Mouse (Mus musculus): ENCODE measurements around the gene Erich6. TPM values are rescaled to one million over a fixed set of nuclear protein-coding genes. Genes with fewer than 3 reads are reported as not detected.
A peak's percentile ranks its signal among the peaks of the same experiment; 100 is the strongest.

Erich6 gene
- polyA plus RNA-seq (2015; fragmentation: Nextera tagmentation; extraction: Ambion mirVana), result 0.18 TPM in 1 of 2 replicates, not detected in the other

DNA sequence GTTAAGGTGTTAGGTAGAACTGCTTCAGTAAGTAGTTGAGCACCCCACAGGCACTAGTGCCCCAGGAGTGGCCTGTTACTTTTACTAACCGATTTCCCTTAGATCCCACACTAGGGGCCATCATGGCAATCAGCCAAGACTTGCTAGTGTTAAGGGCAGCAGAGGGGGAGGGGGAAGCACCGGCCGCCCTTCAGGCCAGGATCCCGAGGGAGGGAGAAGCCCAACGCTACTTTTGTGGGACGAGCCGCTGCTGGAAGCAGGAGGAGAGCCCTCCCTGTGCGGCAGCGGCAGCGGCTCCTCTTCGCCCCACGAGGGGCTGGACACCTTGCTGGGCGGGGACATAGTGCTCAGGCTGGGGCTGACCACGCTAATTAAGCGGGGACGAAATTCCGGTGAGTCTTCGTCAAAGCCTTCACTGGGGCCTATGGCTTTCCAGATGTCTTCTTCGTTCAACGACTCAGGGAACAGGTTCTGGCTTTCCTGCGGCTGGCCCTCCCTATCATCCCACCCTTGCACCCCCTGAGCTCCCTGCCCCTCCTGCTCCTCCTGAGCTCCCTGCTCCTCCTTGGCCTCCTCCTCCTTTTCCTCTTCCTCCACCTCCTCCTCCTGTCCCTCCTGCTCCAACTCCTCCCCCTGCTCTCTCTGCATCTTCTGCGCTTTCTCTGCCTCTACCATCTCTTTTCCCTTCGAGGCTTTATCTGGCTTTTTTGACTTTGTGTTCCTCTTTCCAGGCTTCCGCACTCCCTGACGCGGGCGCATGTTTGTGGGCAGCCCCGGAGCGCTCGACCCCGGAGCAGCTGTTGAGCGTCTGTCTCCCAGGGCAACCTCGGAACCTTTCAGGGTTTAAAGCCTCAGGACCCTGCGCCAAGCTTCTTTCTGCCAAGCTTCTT lies at the start of gene Erich6:
Gene Erich6 (minus strand): TSS at position 802 of the 890 bp plus-strand sequence.
- Histone ChIP-seq H3K27ac (replicated peaks) (0 out of 2 replicates have a peak within 1 kb of the TSS, but pooled peaks have one; percentile 10), H3K4me2 (peak within 1 kb of the TSS; percentile 94)

DNA sequence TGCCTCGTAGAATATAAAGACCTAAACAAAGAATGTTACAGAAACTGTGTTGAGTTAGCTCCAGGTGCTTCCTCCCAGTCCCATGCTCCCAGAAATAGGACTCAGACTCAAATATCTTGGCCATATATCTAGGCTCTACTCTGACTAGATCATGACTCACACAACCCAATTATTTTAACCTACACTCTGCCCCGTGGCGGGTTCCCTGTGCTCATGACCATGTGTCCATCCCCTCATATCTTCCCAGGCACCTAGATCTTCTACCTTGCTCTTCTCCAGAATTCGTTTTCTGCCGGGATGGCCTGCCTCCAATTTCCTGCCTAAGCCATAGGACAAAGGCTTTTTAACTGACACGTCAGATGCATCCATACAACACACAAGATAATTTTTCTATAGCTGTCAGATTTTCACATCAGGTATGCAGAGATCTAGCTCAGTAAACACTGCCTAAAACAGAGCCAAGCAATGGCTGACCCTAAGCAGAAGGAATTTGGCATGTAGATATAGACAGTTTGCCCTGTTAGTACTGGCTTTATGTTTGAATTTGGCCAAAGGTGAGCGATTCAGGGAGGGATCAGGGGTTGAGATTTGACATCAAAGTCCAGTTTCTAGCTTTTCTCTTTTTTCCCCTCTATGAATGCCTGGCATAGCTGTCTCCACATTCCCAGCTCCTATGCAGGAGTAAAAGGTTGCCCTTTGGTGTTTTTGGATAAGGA lies 49.4 kb upstream of the Erich6 start:
- Histone ChIP-seq H3K27ac (replicated peaks) (no peak overlapping the region), H3K9me3 (replicated peaks) (no peaks in the 10 kb centered on the region), H3K27me3 (replicated peaks) (no peaks in the 10 kb centered on the region), H3K4me1 (peaks cover 41% of the 10 kb centered on the region), H3K9ac (replicated peaks) (no peak overlapping the region), H3K4me3 (replicated peaks) (no peak overlapping the region), H3K4me2 (no peak overlapping the region), H3K36me3 (no peaks in the 10 kb centered on the region)
- ATAC-seq (ENCODE audit: low FRiP score), result no peak
- 89% methylated on average over 7 of the region's 7 CpGs for WGBS

More for the DNA sequence above, at the start of gene Erich6:
- no peaks in the 10 kb centered on the region for H3K27me3 ChIP-seq (replicated peaks)
- no peaks in the 10 kb centered on the region for H3K9me3 ChIP-seq (replicated peaks)
- under 1% methylated on average over 34 of the region's 34 CpGs for WGBS
- peak within 1 kb of the TSS; percentile 50 for H3K9ac ChIP-seq (replicated peaks)
- peak; percentile 86 for ATAC-seq (ENCODE audit: low FRiP score)
- peaks cover 11% of the 10 kb centered on the region for H3K4me1 ChIP-seq
- H3K4me3 ChIP-seq (replicated peaks), result peak within 1 kb of the TSS; percentile 47
- no peaks in the 10 kb centered on the region for H3K36me3 ChIP-seq

DNA sequence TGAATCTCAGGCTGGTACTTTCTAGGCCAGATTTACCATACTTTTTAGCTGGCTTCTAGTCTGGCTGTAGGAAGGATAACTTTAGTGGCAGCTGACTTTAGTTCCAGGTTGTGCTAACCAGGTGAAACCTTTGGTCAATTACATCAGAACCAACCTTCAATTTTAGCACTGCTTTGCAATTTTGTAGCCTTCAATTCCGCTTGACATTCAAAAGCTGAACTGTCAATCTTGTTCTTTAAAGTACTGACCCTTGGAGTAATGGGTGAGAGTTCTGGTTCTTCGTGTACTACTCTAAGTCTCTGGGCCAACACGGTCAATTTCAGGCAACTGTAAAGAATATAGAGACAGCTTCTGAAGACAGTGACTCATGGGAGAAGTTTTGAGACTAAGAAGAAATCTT lies 48.4 kb upstream of the Erich6 start:
- H3K4me2 ChIP-seq, result no peak overlapping the region
- H3K4me1 ChIP-seq, result peaks cover 43% of the 10 kb centered on the region
- no peaks in the 10 kb centered on the region for H3K9me3 ChIP-seq (replicated peaks)
- H3K27me3 ChIP-seq (replicated peaks), result no peaks in the 10 kb centered on the region
- WGBS, result 96% methylated on average over 3 of the region's 3 CpGs
- no peak overlapping the region for H3K9ac ChIP-seq (replicated peaks)
- no peaks in the 10 kb centered on the region for H3K36me3 ChIP-seq
- no peak overlapping the region for H3K4me3 ChIP-seq (replicated peaks)
- no peak overlapping the region for H3K27ac ChIP-seq (replicated peaks)
- no peak for ATAC-seq (ENCODE audit: low FRiP score)

DNA sequence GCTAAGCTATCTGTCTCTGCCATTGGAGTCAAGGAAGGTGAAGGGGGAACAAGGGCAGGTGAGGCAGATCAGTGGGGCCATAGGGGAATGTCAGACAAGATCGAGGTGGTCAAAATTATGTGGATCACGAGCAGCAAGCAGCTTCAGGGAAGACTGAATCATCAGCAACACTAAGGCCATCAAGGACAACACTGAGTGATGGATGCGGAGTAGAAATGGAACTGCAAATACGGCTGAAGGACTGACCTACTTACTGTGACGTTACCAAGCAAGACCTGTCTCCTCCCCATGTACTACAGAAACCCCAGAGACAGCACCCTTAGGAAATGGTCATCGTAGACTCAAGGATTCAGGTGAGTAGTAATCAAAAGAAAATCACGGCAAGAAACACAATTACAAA lies 46.3 kb upstream of the Erich6 start:
- Histone ChIP-seq H3K27me3 (replicated peaks) (no peaks in the 10 kb centered on the region), H3K27ac (replicated peaks) (no peak overlapping the region), H3K36me3 (no peaks in the 10 kb centered on the region), H3K4me3 (replicated peaks) (no peak overlapping the region), H3K4me2 (no peak overlapping the region), H3K4me1 (peaks cover 39% of the 10 kb centered on the region), H3K9me3 (replicated peaks) (no peaks in the 10 kb centered on the region), H3K9ac (replicated peaks) (no peak overlapping the region)
- no peak for ATAC-seq (ENCODE audit: low FRiP score)
- 89% methylated on average over 7 of the region's 7 CpGs for WGBS

DNA sequence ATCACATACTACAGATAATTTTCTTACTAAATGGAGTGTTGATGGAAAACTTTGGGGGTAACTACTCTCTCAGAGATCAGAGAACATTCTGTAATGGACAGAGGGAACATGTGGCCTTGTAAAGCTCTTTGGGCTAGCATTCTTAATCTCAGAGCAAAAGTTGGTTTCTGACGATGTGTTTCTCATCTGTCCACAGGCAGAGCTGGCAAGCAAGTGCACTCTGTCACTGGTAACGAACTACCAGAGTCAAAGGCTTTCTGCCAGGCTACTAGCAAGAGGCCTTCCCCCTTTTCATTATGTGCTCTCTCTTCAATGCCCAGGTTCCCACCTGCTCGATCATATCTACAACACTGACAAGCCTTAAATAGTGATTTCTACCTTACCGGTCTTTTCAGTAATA lies 45.3 kb upstream of the Erich6 start:
- WGBS, result 78% methylated on average over 4 of the region's 4 CpGs
- Histone ChIP-seq H3K36me3 (no peaks in the 10 kb centered on the region), H3K4me3 (replicated peaks) (no peak overlapping the region), H3K27ac (replicated peaks) (no peak overlapping the region), H3K4me2 (no peak overlapping the region), H3K9ac (replicated peaks) (no peak overlapping the region), H3K27me3 (replicated peaks) (no peaks in the 10 kb centered on the region), H3K9me3 (replicated peaks) (no peaks in the 10 kb centered on the region), H3K4me1 (peaks cover 43% of the 10 kb centered on the region)
- no peak for ATAC-seq (ENCODE audit: low FRiP score)

DNA sequence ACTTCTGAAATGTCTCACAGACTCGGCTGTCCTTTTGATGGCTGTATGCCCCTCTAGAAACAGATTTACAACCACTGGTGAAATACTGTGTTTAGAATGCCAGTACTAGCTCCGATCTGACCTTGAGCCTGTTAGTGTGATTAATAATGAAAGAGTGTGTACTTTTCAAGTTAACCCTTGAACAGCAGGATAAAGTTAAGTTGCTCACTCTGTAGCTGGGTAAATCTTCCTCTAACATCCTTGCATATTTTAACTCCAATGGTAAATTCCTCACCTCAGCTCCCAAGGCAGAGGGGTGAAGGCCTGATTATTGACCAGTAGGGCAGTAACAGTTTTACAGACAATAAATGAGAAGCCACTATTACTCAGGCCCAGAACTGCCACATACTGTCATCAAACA lies 44.8 kb upstream of the Erich6 start:
- H3K27ac ChIP-seq (replicated peaks), result no peak overlapping the region
- no peak for ATAC-seq (ENCODE audit: low FRiP score)
- peaks cover 39% of the 10 kb centered on the region for H3K4me1 ChIP-seq
- H3K27me3 ChIP-seq (replicated peaks), result no peaks in the 10 kb centered on the region
- H3K9me3 ChIP-seq (replicated peaks), result no peaks in the 10 kb centered on the region
- H3K9ac ChIP-seq (replicated peaks), result no peak overlapping the region
- H3K4me2 ChIP-seq, result no peak overlapping the region
- H3K36me3 ChIP-seq, result no peaks in the 10 kb centered on the region
- no peak overlapping the region for H3K4me3 ChIP-seq (replicated peaks)
- WGBS, result 18% methylated on average over 2 of the region's 2 CpGs

DNA sequence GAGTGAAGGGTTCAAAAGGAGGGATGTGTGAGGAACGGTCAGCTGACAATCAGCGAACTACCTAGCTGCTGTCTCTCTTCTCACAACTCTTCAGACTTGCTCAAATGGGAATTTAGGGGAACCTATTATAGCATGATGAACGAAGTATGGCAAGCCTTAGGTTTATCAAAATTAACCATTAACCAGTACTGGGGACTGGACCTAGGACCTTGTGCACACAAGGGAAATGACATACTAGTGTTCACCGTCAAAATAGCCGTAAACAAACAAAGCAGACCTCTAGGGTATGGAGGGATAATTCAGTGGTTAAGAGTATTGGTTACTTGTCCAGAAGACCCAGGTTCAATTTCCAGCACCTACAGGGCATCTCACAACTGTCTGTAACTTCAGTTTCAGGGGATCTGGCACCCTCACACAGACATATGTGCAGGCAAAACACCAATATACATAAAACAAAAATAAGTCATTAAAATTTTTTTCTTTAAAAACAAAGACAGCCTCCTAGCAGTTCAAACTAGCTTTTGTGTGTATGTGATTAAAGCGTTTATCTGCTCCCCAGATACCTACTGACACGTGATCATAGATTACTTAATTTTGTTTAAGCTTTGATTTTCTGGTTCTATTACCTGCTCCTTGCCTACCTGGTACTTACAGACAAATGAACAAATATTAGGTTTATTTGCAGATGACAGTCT lies 44.1 kb upstream of the Erich6 start:
- Histone ChIP-seq H3K4me3 (replicated peaks) (no peak overlapping the region), H3K27ac (replicated peaks) (no peak overlapping the region), H3K9ac (replicated peaks) (no peak overlapping the region), H3K27me3 (replicated peaks) (no peaks in the 10 kb centered on the region), H3K4me1 (peaks cover 39% of the 10 kb centered on the region), H3K9me3 (replicated peaks) (no peaks in the 10 kb centered on the region), H3K36me3 (peaks cover 1% of the 10 kb centered on the region; the same call in 1 of the 2 replicates), H3K4me2 (no peak overlapping the region)
- 73% methylated on average over 7 of the region's 7 CpGs for WGBS
- ATAC-seq (ENCODE audit: low FRiP score), result no peak

DNA sequence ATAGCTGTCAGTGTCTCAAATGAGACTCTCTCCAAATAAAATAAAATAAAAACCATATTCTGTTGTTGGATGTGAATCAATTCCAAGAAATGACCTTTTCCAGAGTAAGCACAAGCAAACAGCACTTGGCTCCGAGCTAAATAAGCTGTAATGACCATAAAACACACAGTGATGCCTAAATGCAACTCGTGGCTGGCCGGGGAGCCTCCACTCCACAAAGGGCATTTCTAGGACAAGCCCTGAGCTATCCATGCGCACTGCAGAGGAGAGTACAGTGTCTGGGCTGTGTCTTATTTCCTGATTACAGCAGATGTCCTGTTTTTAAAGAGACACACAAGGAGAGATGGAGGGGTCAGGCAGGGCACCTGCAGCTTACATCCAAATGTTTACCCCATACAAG lies 43.0 kb upstream of the Erich6 start:
- Histone ChIP-seq H3K36me3 (peaks cover 12% of the 10 kb centered on the region), H3K9ac (replicated peaks) (0 out of 2 replicates have a peak overlapping the region, but pooled peaks have one; percentile 2), H3K4me2 (no peak overlapping the region), H3K4me3 (replicated peaks) (no peak overlapping the region), H3K9me3 (replicated peaks) (no peaks in the 10 kb centered on the region), H3K4me1 (peaks cover 39% of the 10 kb centered on the region), H3K27me3 (replicated peaks) (no peaks in the 10 kb centered on the region), H3K27ac (replicated peaks) (no peak overlapping the region)
- 6% methylated on average over 4 of the region's 4 CpGs for WGBS
- ATAC-seq (ENCODE audit: low FRiP score), result no peak

DNA sequence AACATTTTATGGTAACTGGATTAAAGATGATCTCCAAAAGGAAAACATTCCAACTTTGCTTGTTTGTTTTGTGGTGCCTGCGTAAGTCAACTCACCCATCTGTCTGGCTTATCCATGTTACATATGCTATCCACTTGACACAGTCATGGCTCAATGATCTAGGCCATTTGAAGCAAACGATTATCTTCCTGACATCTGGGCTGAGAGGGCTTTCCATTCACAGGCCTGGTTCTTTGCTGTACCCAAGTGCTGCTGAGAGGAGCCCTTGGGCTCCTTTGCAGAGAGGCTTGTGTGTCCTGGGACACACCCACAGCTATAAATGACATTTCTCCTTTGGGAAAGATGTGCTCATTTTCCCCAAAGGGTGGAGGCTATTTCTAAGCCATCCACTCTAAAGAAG lies 41.9 kb upstream of the Erich6 start:
- H3K27ac ChIP-seq (replicated peaks), result no peak overlapping the region
- H3K27me3 ChIP-seq (replicated peaks), result no peaks in the 10 kb centered on the region
- no peak overlapping the region for H3K9ac ChIP-seq (replicated peaks)
- 38% methylated on average over 2 of the region's 2 CpGs for WGBS
- H3K4me1 ChIP-seq, result peaks cover 39% of the 10 kb centered on the region
- H3K36me3 ChIP-seq, result peaks cover 19% of the 10 kb centered on the region
- ATAC-seq (ENCODE audit: low FRiP score), result no peak; the same call in 1 of the 2 replicates
- H3K9me3 ChIP-seq (replicated peaks), result no peaks in the 10 kb centered on the region
- H3K4me3 ChIP-seq (replicated peaks), result no peak overlapping the region
- H3K4me2 ChIP-seq, result no peak overlapping the region

DNA sequence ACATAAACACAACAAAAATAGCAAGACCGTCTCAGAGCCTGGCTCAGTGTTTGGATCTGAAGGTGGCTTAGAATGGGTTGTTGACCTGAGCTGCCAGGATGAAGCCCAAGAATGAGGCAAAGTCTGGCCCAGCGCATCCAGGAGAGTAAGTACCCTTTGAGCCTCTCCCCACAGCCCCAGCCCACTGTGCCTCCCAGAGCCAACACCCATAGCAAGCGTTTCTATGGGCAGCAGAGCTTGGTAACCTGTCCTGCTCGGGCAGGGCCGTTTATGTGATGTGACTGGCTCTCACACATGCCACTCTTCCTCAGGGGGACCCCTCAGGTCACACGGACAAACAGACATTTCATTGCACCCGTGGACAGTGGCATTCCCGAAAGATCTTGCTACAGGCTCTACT lies 41.4 kb upstream of the Erich6 start:
- H3K27ac ChIP-seq (replicated peaks), result no peak overlapping the region
- no peak overlapping the region for H3K4me3 ChIP-seq (replicated peaks)
- no peak for ATAC-seq (ENCODE audit: low FRiP score)
- no peaks in the 10 kb centered on the region for H3K27me3 ChIP-seq (replicated peaks)
- H3K4me1 ChIP-seq, result peaks cover 39% of the 10 kb centered on the region
- peaks cover 19% of the 10 kb centered on the region for H3K36me3 ChIP-seq
- no peak overlapping the region for H3K4me2 ChIP-seq
- H3K9ac ChIP-seq (replicated peaks), result no peak overlapping the region
- no peaks in the 10 kb centered on the region for H3K9me3 ChIP-seq (replicated peaks)
- WGBS, result 54% methylated on average over 8 of the region's 8 CpGs

DNA sequence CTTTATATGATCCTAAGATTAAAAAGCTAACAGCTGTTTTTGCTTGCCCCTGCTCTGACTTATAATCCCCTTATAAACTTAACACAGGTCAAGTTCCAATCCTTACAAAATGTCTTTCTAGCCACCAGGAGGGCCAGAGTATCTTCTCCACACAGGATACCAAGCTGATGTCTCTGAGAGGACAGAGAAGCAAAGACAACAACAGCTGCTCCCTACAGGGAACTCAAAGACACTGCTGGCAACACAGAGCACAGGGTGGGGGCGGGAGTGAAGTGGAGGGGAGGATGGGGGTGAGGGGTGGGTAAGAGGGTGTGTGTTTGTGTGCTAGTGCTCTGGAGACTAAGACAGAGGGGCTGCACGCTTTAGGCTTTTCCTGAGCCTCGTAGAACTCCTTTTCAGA lies 40.6 kb upstream of the Erich6 start:
- Histone ChIP-seq H3K27ac (replicated peaks) (no peak overlapping the region), H3K27me3 (replicated peaks) (no peaks in the 10 kb centered on the region), H3K4me2 (no peak overlapping the region), H3K4me1 (peaks cover 34% of the 10 kb centered on the region), H3K9ac (replicated peaks) (no peak overlapping the region), H3K4me3 (replicated peaks) (no peak overlapping the region), H3K36me3 (peaks cover 19% of the 10 kb centered on the region), H3K9me3 (replicated peaks) (no peaks in the 10 kb centered on the region)
- 63% methylated on average over 3 of the region's 3 CpGs for WGBS
- ATAC-seq (ENCODE audit: low FRiP score), result no peak
